Mouse (Mus musculus) thymus, postnatal 14 days (tissue): ENCODE results near the gene Hook1.
A peak's percentile ranks its signal among the peaks of the same experiment; 100 is the strongest.
"Not testable (repeated sequence)": the region's sequence is repeated elsewhere in the genome, so short reads cannot be mapped to it uniquely, and the experiment has no call there.

Experiments
- DNase-seq: peaks from one replicate; pipeline ENCODE4 v3.0.0; 2021

Gene Hook1

DNA sequence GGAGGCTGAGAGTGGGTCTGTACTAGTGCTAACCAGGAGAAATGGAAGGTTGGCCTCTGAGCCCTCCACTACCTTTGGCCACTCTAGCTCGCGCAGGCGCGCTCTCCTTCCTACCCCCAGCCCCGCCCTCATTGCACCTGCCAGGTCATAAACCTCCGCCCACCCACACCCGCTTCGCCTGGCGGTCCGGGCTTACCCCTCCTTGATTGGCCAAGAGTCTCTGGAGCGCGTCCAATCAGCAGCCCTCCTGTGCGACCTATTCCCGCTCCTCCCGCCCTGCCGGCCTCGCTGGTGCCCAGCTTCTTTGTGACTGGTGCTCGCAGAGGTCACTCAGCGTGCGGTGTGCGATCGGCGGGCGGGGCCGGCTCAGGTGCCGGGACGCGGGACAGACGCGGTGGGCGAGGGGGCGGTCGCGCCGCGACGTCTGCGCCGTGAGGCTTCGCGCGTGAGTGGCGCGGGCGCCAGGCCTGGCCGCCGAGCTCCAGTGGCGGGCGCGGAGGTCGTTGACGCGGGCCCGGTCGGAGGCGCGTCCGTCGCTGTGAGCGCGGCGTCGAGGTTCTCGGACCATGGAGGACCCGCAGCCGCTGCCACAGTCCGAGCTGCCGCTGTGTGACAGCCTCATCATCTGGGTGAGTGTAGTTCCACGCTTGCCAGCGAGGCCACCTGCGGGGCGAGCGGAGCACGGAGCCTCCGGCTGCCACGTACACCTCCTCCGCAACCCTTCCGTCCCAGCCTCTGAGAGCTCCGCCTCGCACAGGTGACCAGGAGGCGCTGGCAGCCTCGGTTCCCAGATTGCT, at the start of gene Hook1:
Gene Hook1, plus strand, starts transcription at position 313 of the 797 bp plus-strand sequence.
- peak; percentile 97 for DNase-seq

DNA sequence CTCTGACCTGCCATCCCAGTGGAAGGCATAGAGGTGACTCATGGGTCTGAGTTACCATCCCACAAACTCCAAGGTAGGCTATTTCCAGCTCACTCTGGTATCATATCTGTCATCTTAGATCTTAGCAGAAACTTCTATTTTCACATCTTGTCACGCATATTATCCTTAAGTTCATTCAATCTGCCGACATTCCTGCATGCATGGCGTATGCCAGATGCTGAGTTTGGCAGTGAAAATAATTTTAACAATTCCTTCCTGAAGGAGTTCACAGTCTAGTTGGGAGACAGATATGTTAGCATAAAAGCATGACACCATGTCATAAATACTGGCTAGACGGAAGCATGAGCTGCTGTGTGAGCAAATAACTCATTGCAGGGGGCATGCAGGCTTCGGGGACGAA, 49.3 kb upstream of the Hook1 start:
- DNase-seq: no peak

DNA sequence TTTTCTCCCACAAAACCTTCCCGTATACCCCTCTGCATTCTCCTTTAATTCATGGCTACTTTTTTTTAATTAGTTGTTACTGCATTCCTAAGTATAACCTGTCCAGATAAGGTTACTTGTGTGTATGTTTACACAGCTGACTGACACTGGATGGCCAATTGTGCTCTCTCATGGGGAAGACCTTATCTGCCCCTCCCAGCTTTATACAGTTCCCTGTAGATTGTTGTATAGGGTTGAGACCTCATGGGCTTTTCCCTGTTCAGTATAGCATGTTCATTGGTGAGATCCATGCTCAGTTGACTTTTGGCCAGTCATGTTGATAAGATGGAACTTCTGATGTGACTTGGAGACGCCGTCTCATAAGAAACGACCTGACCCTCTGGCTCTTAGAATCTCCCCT, 46.6 kb upstream of the Hook1 start:
- no peak for DNase-seq

DNA sequence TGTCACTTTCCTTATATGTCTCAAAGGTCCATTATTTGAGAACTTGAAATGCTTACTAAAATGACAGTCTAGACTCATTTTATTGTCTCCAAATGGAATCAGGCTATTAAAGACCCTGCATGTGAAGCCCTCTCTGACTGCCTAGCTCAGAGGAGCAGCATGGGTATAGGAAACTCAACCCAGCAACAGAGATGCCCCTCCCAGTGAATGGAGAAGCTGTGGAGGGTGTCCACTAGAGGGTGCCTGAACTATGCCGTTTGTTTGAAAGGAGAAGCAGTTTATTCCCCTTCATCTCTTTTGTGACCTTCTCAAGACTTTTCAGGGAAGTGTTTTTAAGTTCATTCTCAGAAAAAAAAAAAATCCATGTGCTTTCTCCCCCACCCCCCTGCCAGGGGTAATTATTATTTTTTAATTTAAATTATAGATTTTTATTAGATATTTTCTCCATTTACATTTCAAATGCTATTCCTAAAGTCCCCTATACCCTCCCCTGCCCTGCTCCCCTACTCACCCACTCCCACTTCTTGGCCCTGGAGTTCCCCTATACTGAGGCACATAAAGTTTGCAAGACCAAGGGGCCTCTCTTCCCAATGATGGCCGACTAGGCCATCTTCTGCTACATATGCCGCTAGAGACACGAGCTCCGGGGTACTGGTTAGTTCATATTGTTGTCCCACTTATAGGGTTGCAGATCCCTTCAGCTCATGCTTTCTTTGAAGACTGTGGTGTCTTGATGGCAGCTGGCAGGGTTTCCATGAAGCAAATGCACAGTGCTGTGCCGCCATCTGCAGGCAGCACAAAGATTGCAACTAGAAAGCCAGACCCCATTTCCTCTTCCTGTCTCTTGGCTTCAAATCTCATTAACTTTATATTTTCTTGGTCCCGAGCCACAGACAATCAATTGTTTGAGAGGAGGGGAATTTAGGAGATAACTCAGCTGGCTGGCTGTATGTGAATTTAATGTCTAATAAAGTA, 42.5 kb upstream of the Hook1 start:
- DNase-seq: peak; percentile 80

DNA sequence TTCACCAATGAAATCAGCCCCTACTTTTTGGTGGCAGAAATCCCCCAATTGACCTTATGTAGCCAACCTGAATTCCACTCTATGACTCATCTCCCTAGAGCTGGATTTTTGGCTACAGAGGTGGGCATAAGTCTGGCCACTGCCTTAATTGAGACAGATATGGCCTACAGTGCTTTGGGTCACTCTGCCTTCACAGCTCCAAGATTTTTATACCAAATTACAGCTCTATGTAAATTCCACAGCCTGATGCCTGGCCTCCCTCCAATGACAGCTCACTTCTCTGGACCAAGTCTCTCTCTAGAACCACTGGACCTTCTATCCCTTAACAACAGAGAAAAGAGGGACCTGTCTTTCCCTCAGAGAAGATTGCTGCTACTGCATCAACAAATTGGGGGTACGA, 38.2 kb upstream of the Hook1 start:
- DNase-seq: no peak

DNA sequence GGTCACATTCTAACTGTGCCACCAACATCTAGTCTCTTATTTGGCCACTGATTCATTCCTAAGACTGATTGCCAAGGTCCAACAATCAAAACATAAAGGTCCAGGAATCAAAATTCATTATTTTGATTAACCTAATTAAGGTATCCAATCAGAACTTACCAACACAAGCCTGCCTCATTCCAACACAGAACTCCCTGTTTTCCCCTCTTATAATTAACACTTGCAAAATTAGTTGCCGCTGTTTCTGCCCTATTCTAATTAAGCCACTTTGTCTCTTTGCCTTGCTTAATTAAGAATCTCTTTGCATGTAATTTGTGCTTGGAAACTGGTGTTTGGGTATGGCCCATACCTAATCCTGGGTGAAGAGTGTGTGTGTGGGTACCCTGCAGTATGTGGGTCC, 37.1 kb upstream of the Hook1 start:
- no peak for DNase-seq

DNA sequence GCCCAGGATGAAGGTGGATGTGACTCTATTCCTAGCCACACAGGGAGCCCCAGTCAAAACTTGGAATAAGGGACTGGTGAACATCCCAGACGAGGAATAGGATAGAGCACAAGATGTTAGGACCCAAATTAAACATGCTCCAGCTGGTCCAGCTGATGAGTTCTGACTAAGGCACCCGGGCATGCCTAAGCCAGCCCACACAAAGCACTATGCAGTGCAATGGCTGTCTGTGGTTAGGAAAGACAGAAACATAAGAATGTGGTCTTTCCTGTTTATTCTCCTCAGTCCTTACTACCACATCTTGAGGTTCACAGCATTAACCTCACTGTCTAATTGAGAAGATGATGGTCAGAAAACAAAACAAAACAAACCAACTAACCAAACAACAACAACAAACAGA, 35.7 kb upstream of the Hook1 start:
- no peak for DNase-seq

DNA sequence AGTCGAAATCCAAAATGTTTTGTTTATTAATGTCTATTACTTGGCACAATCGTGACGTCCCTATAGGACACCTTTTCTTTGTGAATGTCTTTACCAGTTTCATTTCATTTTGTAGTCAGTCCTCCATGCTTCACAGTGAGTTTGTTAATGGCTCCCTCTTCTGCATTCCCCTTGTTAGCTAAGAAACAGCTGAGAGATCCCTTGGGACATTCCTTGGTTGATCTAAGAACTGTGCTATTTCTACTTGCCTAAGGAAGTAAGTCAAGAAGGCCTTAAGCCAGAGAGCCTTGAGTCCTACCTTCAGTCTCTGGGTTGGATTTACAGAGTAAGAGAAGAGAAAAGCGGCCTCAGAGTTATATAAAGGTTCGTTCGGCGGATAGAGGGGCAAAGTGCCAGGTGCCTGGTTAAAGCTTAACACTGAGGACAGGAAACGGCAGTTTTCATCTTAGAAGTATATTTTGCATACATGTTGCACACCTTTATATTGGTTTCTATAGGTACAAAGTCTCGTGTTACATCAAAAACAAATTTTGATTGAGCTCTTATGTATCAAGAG, 33.2 kb upstream of the Hook1 start:
- no peak for DNase-seq

DNA sequence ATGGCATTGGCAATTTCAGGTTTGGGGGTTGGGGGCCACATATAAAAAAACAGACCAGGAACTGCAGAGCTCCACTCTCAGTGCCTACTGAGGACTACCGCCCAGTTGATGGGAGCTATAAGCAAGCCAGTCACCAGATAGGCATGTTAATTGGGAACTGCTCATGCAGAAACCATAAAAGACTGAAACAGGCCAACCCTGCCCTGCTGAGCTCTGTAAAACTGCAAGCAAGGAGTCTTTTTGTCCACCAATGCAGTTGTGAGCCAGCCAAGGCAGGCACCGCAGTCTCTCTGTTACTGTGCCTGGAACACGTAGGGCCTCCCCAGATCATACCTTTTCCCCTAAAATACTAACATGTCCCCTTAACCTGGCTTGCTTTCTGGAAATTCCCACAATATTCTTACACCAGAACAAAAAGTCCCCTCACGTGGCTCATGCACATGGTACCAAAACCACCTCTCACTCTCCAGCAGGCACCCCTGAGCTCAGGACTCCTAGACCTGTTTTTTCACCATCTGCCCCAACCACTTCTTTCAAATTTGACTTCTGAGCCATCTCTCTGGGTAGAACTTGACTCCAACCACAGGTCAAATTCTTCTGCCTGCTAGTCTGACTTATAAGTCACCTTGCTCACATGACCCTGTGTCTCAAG, 32.5 kb upstream of the Hook1 start:
- no peak for DNase-seq

DNA sequence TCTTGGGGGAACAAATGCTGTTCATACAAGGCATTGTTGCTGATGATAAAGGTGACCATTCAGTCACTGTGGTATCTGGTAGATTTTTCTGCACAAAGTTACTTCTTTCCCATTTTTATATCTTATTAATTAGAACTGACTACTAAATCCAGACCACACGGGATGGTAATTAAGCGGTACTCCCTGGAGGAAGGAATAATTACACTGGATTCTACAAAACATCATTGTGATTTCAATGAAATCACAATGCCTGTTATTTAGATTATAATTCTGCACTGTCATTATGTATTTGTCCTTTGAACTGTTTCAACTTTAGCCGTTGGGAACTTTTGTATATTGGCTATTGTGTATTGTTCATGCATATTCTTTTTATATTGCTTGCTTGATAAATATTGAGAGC, 28.3 kb upstream of the Hook1 start:
- no peak for DNase-seq

DNA sequence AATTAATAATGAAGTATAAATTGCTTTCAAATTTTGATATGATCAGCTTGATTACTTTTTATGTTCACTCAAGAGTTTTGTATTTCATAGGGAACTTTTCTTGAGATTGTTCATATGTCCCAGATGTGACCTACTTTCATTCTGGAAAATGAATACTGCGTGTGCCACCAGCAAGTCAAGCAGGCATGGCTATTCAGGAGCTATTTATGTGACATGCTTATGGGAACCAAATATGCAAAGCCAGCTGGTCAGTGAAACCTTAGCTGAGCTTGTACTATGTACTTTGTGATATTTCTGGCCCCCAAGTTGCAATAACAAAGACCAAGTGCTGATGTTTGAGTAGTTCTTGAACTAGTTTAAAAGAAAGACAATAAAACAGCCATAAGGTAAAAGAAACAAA, 19.1 kb upstream of the Hook1 start:
- no peak for DNase-seq

DNA sequence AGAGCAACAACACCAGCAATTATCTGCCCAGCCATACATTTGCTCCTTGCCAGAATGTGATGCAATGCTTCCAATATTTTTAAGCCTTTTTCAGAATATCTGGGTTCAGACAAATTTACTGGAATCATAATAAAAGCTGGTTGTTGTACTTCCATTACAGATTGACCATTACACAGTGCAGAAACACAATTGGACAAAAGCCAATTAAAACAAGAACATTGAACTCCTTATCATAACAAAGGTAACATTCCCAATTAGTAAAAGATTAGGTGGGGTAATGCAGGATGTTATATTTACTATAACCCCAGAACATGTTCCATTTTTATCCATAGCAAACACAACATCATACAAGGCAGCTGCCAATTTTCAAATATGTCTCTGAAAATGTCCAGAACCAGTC, 13.7 kb upstream of the Hook1 start:
- DNase-seq: no peak

DNA sequence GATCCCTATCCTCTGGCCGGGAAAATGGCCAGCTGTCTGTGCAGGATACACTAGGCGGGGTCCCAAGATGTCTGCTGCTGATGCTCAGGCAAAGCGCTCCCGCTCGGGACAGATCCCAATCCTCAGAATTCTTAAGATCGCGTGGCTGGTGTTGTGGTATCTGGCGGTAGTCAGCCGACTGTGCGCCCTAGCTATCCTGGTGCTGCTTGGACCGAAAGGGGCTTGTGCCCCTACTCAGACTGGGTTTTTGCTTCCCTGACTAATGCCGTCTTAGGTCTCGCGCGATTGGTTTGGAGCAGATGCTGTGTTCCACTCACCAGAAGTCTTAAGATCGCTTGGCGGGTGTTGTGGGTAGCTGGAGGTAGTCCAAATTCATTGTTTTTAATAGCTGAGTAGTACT, 15.2 kb downstream of the Hook1 start:
- not testable (repeated sequence) for DNase-seq

DNA sequence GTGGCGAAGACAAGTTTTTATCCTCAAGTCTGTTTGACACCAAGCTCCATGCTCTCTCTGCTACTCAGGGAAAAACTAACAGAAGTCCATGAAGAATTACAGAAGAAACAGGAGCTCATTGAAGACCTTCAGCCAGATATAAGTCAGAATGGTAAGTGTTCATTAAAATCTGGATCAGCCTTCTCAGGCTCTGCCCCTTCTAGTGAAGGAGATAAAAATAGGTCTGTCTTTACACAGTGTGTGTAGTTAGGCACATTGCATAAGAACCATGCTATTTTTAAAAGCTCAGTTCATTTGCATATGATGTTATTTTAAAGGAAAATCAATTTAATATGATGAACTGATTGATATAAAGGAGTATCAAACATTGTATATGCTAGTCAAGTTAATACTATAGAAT, 49.8 kb downstream of the Hook1 start:
- DNase-seq: no peak

DNA sequence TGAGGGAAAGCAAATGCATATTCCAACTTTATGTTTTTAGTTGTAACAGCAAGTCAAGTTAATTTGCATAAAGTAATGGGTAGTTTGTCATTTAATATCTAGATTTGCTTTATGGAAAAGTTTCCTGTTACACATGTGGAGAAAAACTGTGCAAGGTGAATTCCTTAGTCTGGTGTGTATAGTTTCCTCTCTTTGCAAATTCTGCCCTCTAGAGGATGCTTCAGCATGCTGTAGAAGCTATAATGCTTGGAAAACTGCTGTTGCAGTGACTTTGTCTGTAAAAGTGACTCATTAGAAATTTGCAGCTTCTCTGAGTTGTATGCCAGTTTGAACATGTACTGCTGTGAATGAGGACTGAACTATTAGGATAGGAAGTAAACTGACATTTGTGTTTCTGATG, 55.8 kb downstream of the Hook1 start:
- DNase-seq: no peak

DNA sequence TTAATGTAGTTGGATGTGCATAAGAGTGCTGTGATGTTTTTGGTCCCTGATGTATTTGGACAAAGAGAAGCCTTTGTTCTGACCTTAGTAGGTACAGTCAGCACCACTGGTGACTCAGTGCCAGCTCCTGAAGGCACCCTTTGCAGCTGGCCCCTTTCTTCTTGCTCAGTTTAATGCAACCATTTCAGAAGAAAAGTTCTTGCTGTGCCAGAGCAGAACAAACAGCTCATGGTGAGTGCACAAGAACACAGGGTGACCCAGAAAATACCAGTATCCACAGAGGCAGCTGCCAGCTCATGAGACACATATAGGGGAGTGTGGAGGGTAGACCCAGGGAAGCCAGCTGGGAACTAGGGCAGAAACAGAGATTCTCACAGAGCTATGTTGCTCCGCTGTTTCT, 61.4 kb downstream of the Hook1 start:
- DNase-seq: no peak

DNA sequence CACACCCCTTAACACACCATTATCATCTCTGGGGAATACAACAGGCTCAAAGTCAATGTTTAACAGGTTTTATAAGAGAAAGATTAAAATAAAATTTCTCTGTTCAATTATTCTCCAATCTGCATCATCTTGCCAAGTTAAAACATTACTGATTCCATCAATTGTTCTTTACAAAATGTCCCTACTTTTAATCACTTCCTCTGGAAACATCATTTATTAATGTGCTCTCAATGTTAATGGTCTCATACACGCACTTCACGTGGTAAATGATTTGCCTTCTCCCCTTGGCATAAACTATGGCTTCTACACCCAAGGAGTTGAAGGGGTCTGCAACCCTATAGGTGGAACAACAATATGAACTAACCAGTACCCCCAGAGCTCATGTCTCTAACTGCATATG, 93.1 kb downstream of the Hook1 start:
- DNase-seq: no peak

DNA sequence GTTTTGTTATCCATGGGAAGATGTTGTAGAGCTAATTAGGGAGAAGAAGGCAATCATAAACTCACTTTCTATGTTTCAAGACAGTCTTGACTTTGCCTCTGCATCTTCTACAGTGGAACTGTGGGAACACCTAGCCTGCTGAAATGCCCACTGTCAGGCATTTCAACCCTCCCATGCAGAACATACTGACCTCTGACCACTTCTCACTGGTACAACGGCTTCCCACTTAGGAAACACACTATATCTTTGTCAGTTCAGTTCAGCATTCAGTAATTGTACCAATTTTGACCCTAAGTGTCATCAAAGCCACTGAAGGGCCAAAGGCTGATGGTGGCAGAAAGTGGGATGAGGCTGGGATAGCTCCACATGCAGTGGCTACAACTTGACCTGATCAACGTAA, 95.0 kb downstream of the Hook1 start:
- no peak for DNase-seq
